Mouse (Mus musculus) limb, embryonic 11.5 days (tissue): ENCODE results near the gene Fam214b. TPM values are rescaled to one million over a fixed set of nuclear protein-coding genes. Genes with fewer than 3 reads are reported as not detected.

Source experiments
- ATAC-seq: fragments of 200-750 bp; cut with Nextera tagmentation; 2 replicates; pipeline ENCODE4 v1.8.0; 2017; ENCODE audit warnings: low read depth; ENCODE audit not compliant: insufficient number of reproducible peaks, low FRiP score, low TSS enrichment
- DNase-seq: peaks from one replicate; pipeline ENCODE4 v3.0.0-alpha.2; 2015; ENCODE audit warnings: low spot score
- H3K27ac ChIP-seq: fragments of 300-500 bp; sonication (generic); replicated peaks from 2 replicates; pipeline ENCODE4 v1.5.1; 2014; ENCODE audit warnings: low read depth, mild to moderate bottlenecking, low read length
- H3K27me3 ChIP-seq: fragments of 300-500 bp; sonication (generic); 2 replicates; pipeline ENCODE4 v1.6.1; 2014; ENCODE audit warnings: mild to moderate bottlenecking, low read length, mixed read lengths; ENCODE audit not compliant: control insufficient read depth, insufficient read depth
- H3K36me3 ChIP-seq: fragments of 300-500 bp; sonication (generic); 2 replicates; pipeline ENCODE4 v1.6.1; 2014; ENCODE audit warnings: mild to moderate bottlenecking, low read length, moderate library complexity, mixed read lengths; ENCODE audit not compliant: control insufficient read depth, insufficient read depth
- H3K4me1 ChIP-seq: fragments of 300-500 bp; sonication (generic); 2 replicates; pipeline ENCODE4 v1.6.1; 2014; ENCODE audit warnings: low read length, mixed read lengths; ENCODE audit not compliant: control insufficient read depth, insufficient read depth
- H3K4me2 ChIP-seq: fragments of 300-500 bp; sonication (generic); 2 replicates; pipeline ENCODE4 v1.6.1; 2014; ENCODE audit warnings: low read depth, mild to moderate bottlenecking, moderate library complexity; ENCODE audit not compliant: severe bottlenecking
- H3K4me3 ChIP-seq: fragments of 300-500 bp; sonication (generic); 2 replicates; pipeline ENCODE4 v1.5.1; 2014; ENCODE audit warnings: low read depth, low read length
- H3K9ac ChIP-seq: fragments of 300-500 bp; sonication (generic); 2 replicates; pipeline ENCODE4 v1.6.1; 2014; ENCODE audit warnings: mild to moderate bottlenecking, low read length
- H3K9me3 ChIP-seq: fragments of 300-500 bp; sonication (generic); 2 replicates; pipeline ENCODE4 v1.6.1; 2016; ENCODE audit warnings: low read length; ENCODE audit not compliant: control insufficient read depth
- WGBS: fragments of 180-500 bp; shearing (Covaris S2); extraction: QIAGEN DNeasy Blood & Tissue Kit; methylation state at CpG from one replicate; pipeline ENCODE4 v1.1.7; 2014; 5-methylcytosine and 5-hydroxymethylcytosine counted together
- polyA plus RNA-seq: library from polyadenylated mRNA; unstranded; fragments of >200 nt; fragmentation: Nextera tagmentation; extraction: Ambion mirVana; gene quantifications from 2 replicates; pipeline ENCODE4 v1.2.1, GENCODE M21; 2014

Gene Fam214b
- polyA plus RNA-seq, 1 experiment from 2014 or later = 6.0 TPM

GRCm38 (mm10) chr4:43029121-43029520 is 16.9 kb downstream of the Fam214b start:
- Histone ChIP-seq H3K4me3 (no peak overlapping the region), H3K27ac (no peak overlapping the region), H3K9ac (no peak overlapping the region), H3K4me1 (peaks cover 11% of the 10 kb centered on the region; the same call in 1 of the 2 replicates), H3K36me3 (peaks cover 10% of the 10 kb centered on the region), H3K4me2 (no peak overlapping the region), H3K9me3 (no peaks in the 10 kb centered on the region), H3K27me3 (no peaks in the 10 kb centered on the region)
- WGBS = 96% methylated on average over 7 of the region's 7 CpGs
- DNase-seq (no peak), ATAC-seq (no peak)

- peak within 1 kb of the TSS; percentile 69 for H3K9ac ChIP-seq
- ATAC-seq (peak; percentile 87), DNase-seq (peak; percentile 95)
- 0 out of 2 replicates have a peak within 1 kb of the TSS, but pooled peaks have one; percentile 42 for H3K27ac ChIP-seq
- no peaks in the 10 kb centered on the region for H3K9me3 ChIP-seq
- WGBS = 7% methylated on average over 42 of the region's 42 CpGs
- peak within 1 kb of the TSS; percentile 75 for H3K4me2 ChIP-seq
- H3K4me1 ChIP-seq = peaks cover 7% of the 10 kb centered on the region; the same call in 1 of the 2 replicates
- peaks cover 19% of the 10 kb centered on the region for H3K36me3 ChIP-seq
- peak within 1 kb of the TSS; percentile 62 for H3K4me3 ChIP-seq
- H3K27me3 ChIP-seq = no peaks in the 10 kb centered on the region
Measured at GRCm38 (mm10) chr4:43025084-43025960, 20.7 kb downstream of the Fam214b start, which contains the start of gene Pigo. Gene Pigo, minus strand, starts transcription at chr4:43025819.

- WGBS = 81% methylated on average over 14 of the region's 14 CpGs
- no peak for ATAC-seq
Measured at GRCm38 (mm10) chr4:43024673-43025072, 21.3 kb downstream of the Fam214b start.

GRCm38 (mm10) chr4:43021341-43021740 is 24.7 kb downstream of the Fam214b start:
- no peak overlapping the region for H3K4me2 ChIP-seq
- no peak overlapping the region for H3K27ac ChIP-seq
- H3K27me3 ChIP-seq = no peaks in the 10 kb centered on the region
- no peak overlapping the region for H3K9ac ChIP-seq
- H3K4me1 ChIP-seq = peaks cover 5% of the 10 kb centered on the region; the same call in 1 of the 2 replicates
- 77% methylated on average over 17 of the region's 17 CpGs for WGBS
- H3K36me3 ChIP-seq = peaks cover 19% of the 10 kb centered on the region
- H3K4me3 ChIP-seq = no peak overlapping the region
- H3K9me3 ChIP-seq = no peaks in the 10 kb centered on the region
- DNase-seq (no peak), ATAC-seq (no peak)

More at GRCm38 (mm10) chr4:43024673-43025072, 21.3 kb downstream of the Fam214b start:
- H3K36me3 ChIP-seq = peaks cover 18% of the 10 kb centered on the region
- peaks cover 5% of the 10 kb centered on the region; the same call in 1 of the 2 replicates for H3K4me1 ChIP-seq
- H3K27ac ChIP-seq = no peak overlapping the region
- H3K4me2 ChIP-seq = peak overlapping the region; percentile 75
- no peaks in the 10 kb centered on the region for H3K9me3 ChIP-seq
- peak overlapping the region; percentile 69; the same call in 1 of the 2 replicates for H3K9ac ChIP-seq
- peak overlapping the region; percentile 62 for H3K4me3 ChIP-seq
- no peak for DNase-seq
- no peaks in the 10 kb centered on the region for H3K27me3 ChIP-seq

- no peak overlapping the region for H3K4me2 ChIP-seq
- no peak overlapping the region for H3K9ac ChIP-seq
- 91% methylated on average over 16 of the region's 16 CpGs for WGBS
- H3K4me3 ChIP-seq = no peak overlapping the region
- H3K27ac ChIP-seq = no peak overlapping the region
- H3K27me3 ChIP-seq = no peaks in the 10 kb centered on the region
- DNase-seq (no peak), ATAC-seq (no peak)
- H3K4me1 ChIP-seq = peaks cover 5% of the 10 kb centered on the region; the same call in 1 of the 2 replicates
- peaks cover 19% of the 10 kb centered on the region for H3K36me3 ChIP-seq
- no peaks in the 10 kb centered on the region for H3K9me3 ChIP-seq
Measured at GRCm38 (mm10) chr4:43020876-43021275, 25.1 kb downstream of the Fam214b start.

GRCm38 (mm10) chr4:43019641-43020465 is 26.2 kb downstream of the Fam214b start:
- Histone ChIP-seq H3K9ac (no peak overlapping the region), H3K4me1 (peaks cover 3% of the 10 kb centered on the region; the same call in 1 of the 2 replicates), H3K27ac (no peak overlapping the region), H3K4me2 (no peak overlapping the region), H3K4me3 (no peak overlapping the region), H3K36me3 (peaks cover 19% of the 10 kb centered on the region), H3K9me3 (no peaks in the 10 kb centered on the region), H3K27me3 (no peaks in the 10 kb centered on the region)
- WGBS = 95% methylated on average over 23 of the region's 23 CpGs
- DNase-seq = no peak
- ATAC-seq = no peak

GRCm38 (mm10) chr4:43019176-43019575 is 26.8 kb downstream of the Fam214b start:
- Histone ChIP-seq H3K27me3 (no peaks in the 10 kb centered on the region), H3K4me1 (no peaks in the 10 kb centered on the region), H3K4me3 (no peak overlapping the region), H3K9ac (no peak overlapping the region), H3K36me3 (peaks cover 19% of the 10 kb centered on the region), H3K9me3 (no peaks in the 10 kb centered on the region), H3K4me2 (no peak overlapping the region), H3K27ac (no peak overlapping the region)
- WGBS = 90% methylated on average over 10 of the region's 10 CpGs
- ATAC-seq (no peak), DNase-seq (no peak)

- no peak overlapping the region for H3K27ac ChIP-seq
- no peaks in the 10 kb centered on the region for H3K9me3 ChIP-seq
- ATAC-seq (no peak), DNase-seq (no peak)
- H3K27me3 ChIP-seq = no peaks in the 10 kb centered on the region
- H3K4me3 ChIP-seq = no peak overlapping the region
- 96% methylated on average over 4 of the region's 4 CpGs for WGBS
- H3K4me2 ChIP-seq = no peak overlapping the region
- H3K9ac ChIP-seq = no peak overlapping the region
- peaks cover 19% of the 10 kb centered on the region for H3K36me3 ChIP-seq
- H3K4me1 ChIP-seq = no peaks in the 10 kb centered on the region
Measured at GRCm38 (mm10) chr4:43018156-43018555, 27.9 kb downstream of the Fam214b start.
